Mouse (Mus musculus) liver, adult 2 months (tissue): ENCODE data around the gene Mthfs.

ENCODE experiments used
- CTCF ChIP-seq: fragments of 200-500 bp; IDR thresholded peaks from 2 replicates; pipeline ENCODE4 v1.5.1; 2011; ENCODE audit warnings: low read depth, low read length, control low read depth
- POLR2A ChIP-seq: fragments of 200-500 bp; IDR thresholded peaks from 2 replicates; pipeline ENCODE4 v1.6.1; 2011; ENCODE audit warnings: low read length, control low read depth; ENCODE audit not compliant: insufficient read depth; ENCODE audit errors: extremely low read depth

- peak; percentile 29 for TF ChIP-seq CTCF
- TF ChIP-seq POLR2A = no peak
Observed at GRCm38 (mm10) chr9:89374650-89375049, 164.2 kb downstream of the Mthfs start.
